Mouse (Mus musculus) lung, embryonic 15.5 days (tissue): ENCODE measurements around the gene Rhobtb1. TPM values are rescaled to one million over a fixed set of nuclear protein-coding genes. Genes with fewer than 3 reads are reported as not detected.
A peak's percentile ranks its signal among the peaks of the same experiment; 100 is the strongest.

Experiments
- ATAC-seq: fragments of 200-750 bp; cut with Nextera tagmentation; 2 replicates; pipeline ENCODE4 v1.8.0; 2017; ENCODE audit warnings: moderate number of reproducible peaks, borderline replicate concordance; ENCODE audit not compliant: low FRiP score, low TSS enrichment; ENCODE audit errors: extremely low read depth
- H3K27ac ChIP-seq: fragments of 300-500 bp; sonication (generic); 2 replicates; pipeline ENCODE4 v1.5.1; 2015; ENCODE audit warnings: moderate library complexity, mild to moderate bottlenecking, inconsistent platforms
- H3K27me3 ChIP-seq: fragments of 300-500 bp; sonication (generic); 2 replicates; pipeline ENCODE4 v1.6.1; 2015; ENCODE audit warnings: inconsistent platforms
- H3K36me3 ChIP-seq: fragments of 300-500 bp; sonication (generic); 2 replicates; pipeline ENCODE4 v1.6.1; 2015; ENCODE audit warnings: inconsistent platforms
- H3K4me1 ChIP-seq: fragments of 300-500 bp; sonication (generic); 2 replicates; pipeline ENCODE4 v1.6.1; 2015; ENCODE audit warnings: inconsistent platforms
- H3K4me2 ChIP-seq: fragments of 300-500 bp; sonication (generic); 2 replicates; pipeline ENCODE4 v1.6.1; 2015; ENCODE audit warnings: inconsistent platforms, mild to moderate bottlenecking, moderate library complexity
- H3K4me3 ChIP-seq: fragments of 300-500 bp; sonication (generic); 2 replicates; pipeline ENCODE4 v1.5.1; 2015; ENCODE audit warnings: mild to moderate bottlenecking, inconsistent platforms
- H3K9ac ChIP-seq: fragments of 300-500 bp; sonication (generic); 2 replicates; pipeline ENCODE4 v1.6.1; 2015; ENCODE audit warnings: inconsistent platforms
- H3K9me3 ChIP-seq: fragments of 300-500 bp; sonication (generic); 2 replicates; pipeline ENCODE4 v1.6.1; 2016; ENCODE audit warnings: inconsistent platforms
- WGBS: fragments of 180-500 bp; shearing (Covaris S2); methylation state at CpG from one replicate; pipeline ENCODE4 v1.1.7; 2015; 5-methylcytosine and 5-hydroxymethylcytosine counted together
- polyA plus RNA-seq: library from polyadenylated mRNA; unstranded; fragments of >200 nt; fragmentation: Nextera tagmentation; extraction: Ambion mirVana; gene quantifications from 2 replicates; pipeline ENCODE4 v1.2.1, GENCODE M21; 2015

The Rhobtb1 gene
- polyA plus RNA-seq, 1 experiment from 2014 or later, result 15.7 TPM

DNA sequence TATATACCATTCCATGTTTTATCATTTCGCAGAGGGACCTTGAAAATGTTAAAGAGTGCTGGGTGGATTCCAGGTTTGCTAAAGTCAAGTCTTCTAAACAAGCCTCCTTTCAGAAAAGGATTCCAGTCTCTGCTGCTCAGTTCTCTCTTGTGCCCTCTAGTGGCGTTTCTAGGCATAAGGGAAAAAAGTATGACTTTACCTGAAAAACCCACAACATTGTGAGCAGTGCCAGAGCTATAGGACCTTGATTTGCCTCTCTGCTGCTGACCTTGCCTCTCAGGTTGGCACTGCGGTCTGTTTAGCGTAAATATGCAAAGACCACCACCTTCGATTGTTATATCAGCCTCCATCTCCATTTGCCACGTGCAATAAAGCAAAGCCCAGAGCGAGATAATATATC, 13.9 kb downstream of the Rhobtb1 start:
- H3K27me3 ChIP-seq, result no peaks in the 10 kb centered on the region
- no peak overlapping the region for H3K27ac ChIP-seq
- no peak overlapping the region for H3K9ac ChIP-seq
- no peaks in the 10 kb centered on the region for H3K9me3 ChIP-seq
- no peak for ATAC-seq
- no peak overlapping the region for H3K4me3 ChIP-seq
- 61% methylated on average over 7 of the region's 7 CpGs for WGBS
- no peaks in the 10 kb centered on the region for H3K36me3 ChIP-seq
- H3K4me2 ChIP-seq, result no peak overlapping the region
- peaks cover 5% of the 10 kb centered on the region; the same call in 1 of the 2 replicates for H3K4me1 ChIP-seq

DNA sequence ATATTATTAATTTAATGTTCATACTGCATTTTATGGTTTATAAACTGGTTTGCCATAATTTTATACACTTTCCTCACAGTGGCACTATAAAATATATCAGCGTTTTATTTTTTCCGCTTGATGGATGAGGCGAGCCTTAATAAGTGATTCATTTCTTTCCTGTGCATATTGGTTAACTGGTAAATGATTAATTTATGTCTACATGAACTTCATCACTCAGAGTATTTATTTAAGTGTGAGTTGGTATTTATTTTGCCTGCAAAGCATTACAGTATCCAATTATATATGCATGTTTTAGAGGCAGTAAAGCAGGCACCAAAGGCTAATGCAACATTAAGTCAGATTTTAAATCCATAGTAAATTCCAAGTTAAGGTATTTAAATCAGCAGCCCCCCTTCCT, 14.6 kb downstream of the Rhobtb1 start:
- ATAC-seq, result no peak
- no peaks in the 10 kb centered on the region for H3K36me3 ChIP-seq
- 63% methylated on average over 3 of the region's 3 CpGs for WGBS
- H3K4me1 ChIP-seq, result peaks cover 5% of the 10 kb centered on the region; the same call in 1 of the 2 replicates
- H3K27ac ChIP-seq, result no peak overlapping the region
- H3K27me3 ChIP-seq, result no peaks in the 10 kb centered on the region
- no peak overlapping the region for H3K4me3 ChIP-seq
- H3K9ac ChIP-seq, result no peak overlapping the region
- no peak overlapping the region for H3K4me2 ChIP-seq
- no peaks in the 10 kb centered on the region for H3K9me3 ChIP-seq

DNA sequence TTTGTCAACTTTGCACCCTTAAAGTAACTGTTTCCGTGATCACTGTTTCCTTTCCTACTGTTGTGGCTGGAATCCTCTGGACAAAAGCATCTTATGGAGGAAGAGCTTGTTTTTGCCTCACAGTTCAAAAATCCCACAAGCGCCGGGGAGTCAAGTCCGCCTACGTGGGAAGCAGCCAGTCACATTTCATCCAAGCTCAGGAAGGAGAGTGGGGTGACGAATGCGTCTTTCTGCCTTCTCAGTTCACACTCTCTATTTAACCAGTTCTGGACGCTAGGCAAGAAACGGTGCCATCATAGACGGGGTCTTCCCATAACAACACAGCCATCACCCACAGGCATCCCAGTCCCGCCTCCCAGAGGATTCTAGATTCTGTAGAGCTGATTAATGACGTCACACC, 15.3 kb downstream of the Rhobtb1 start:
- Histone ChIP-seq H3K27ac (no peak overlapping the region), H3K9me3 (no peaks in the 10 kb centered on the region), H3K4me1 (peaks cover 5% of the 10 kb centered on the region; the same call in 1 of the 2 replicates), H3K36me3 (no peaks in the 10 kb centered on the region), H3K9ac (no peak overlapping the region), H3K4me2 (no peak overlapping the region), H3K4me3 (no peak overlapping the region), H3K27me3 (no peaks in the 10 kb centered on the region)
- 66% methylated on average over 12 of the region's 12 CpGs for WGBS
- no peak for ATAC-seq

DNA sequence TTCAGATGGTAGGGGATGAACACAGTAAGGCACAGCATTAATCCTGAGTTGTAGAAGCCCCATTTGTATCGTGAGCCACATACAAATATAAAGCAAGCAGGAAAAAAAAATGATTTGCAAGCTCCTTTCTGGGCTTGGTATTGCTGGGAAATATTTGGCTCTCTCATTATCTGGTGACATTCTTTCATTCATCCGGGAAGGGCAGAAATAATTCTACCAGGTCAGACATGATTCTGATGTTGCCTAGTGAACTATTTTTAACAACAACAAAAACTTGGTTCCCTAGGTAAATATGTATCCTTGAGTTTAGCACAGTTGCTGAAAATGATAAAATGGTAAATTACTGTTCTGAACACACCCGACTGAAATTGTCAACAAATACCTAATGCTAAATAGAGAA, 21.2 kb downstream of the Rhobtb1 start:
- no peak overlapping the region for H3K9ac ChIP-seq

DNA sequence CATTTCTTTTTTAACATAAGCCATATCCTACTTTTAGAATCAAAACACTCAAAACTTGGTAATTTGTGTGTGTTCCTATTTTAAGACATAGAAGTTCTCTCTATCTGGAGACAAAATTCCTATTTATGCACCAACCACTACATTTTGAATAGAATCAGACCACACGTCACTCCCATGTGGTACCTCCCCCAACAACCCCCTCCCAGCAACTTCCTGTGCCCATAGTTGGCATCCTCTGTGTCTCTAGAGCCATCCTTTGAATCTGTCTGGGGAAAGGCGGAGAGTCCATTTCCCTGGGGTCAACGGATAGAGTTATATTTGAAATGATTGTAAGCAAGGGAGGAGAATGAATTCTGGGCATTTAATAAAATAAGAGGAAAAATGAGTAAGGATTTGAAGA, 24.9 kb downstream of the Rhobtb1 start:
- no peaks in the 10 kb centered on the region for H3K4me1 ChIP-seq
- no peaks in the 10 kb centered on the region for H3K9me3 ChIP-seq
- no peak overlapping the region for H3K27ac ChIP-seq
- H3K4me2 ChIP-seq, result no peak overlapping the region
- no peak overlapping the region for H3K9ac ChIP-seq
- WGBS, result 74% methylated on average over 3 of the region's 3 CpGs
- no peaks in the 10 kb centered on the region for H3K27me3 ChIP-seq
- H3K4me3 ChIP-seq, result no peak overlapping the region
- ATAC-seq, result no peak
- H3K36me3 ChIP-seq, result no peaks in the 10 kb centered on the region

More for the DNA sequence above, 21.2 kb downstream of the Rhobtb1 start:
- Histone ChIP-seq H3K27ac (no peak overlapping the region), H3K4me3 (no peak overlapping the region), H3K9me3 (no peaks in the 10 kb centered on the region), H3K4me1 (no peaks in the 10 kb centered on the region), H3K36me3 (no peaks in the 10 kb centered on the region), H3K4me2 (no peak overlapping the region), H3K27me3 (no peaks in the 10 kb centered on the region)
- WGBS, result 53% methylated on average over 3 of the region's 3 CpGs
- ATAC-seq, result no peak

DNA sequence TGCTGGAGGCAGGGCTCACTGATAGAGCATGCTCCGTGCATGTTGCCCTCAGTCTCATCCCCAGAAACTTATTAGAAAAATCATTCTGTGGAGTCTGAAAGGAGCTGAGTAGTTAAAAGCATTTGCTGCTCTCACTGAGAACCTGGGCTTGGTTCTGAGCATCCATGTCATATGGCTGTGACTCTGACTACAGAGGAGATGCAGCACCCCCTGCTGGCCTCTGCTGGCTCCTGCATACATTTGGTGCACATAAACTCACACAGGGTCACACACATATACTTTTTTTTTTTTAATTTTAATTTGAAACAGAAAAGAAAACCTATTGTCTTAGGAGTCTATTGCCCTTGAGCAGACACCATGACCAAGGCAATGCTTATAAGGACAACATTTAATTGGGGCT, 28.1 kb downstream of the Rhobtb1 start:
- Histone ChIP-seq H3K9ac (no peak overlapping the region), H3K27ac (no peak overlapping the region), H3K4me1 (no peaks in the 10 kb centered on the region), H3K9me3 (no peaks in the 10 kb centered on the region), H3K4me3 (no peak overlapping the region), H3K4me2 (no peak overlapping the region), H3K27me3 (no peaks in the 10 kb centered on the region), H3K36me3 (no peaks in the 10 kb centered on the region)
- 83% methylated on average over 1 of the region's 1 CpGs for WGBS
- no peak for ATAC-seq

DNA sequence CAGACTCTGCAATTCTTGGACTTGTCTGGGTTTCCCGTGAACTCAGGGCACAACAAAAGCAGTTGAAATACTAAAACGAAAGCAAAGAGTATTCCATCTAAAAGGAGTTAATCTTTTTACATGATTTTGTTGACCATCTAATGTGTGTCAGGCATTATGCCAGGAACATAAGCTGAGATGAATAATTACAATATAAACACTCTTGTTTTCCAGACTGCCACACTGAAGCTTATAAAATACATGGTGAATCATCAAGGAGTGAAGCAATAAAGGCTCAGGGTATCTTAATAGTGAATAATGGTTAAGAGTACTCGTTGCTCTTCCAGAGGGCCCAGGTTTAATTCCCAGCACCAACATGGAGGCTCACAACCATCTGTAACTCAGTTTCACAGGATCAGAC, 29.8 kb downstream of the Rhobtb1 start:
- no peaks in the 10 kb centered on the region for H3K9me3 ChIP-seq
- no peak overlapping the region for H3K4me3 ChIP-seq
- no peaks in the 10 kb centered on the region for H3K36me3 ChIP-seq
- 47% methylated on average over 3 of the region's 3 CpGs for WGBS
- H3K4me2 ChIP-seq, result no peak overlapping the region
- H3K4me1 ChIP-seq, result peaks cover 7% of the 10 kb centered on the region
- H3K27ac ChIP-seq, result no peak overlapping the region
- ATAC-seq, result no peak
- no peaks in the 10 kb centered on the region for H3K27me3 ChIP-seq
- no peak overlapping the region for H3K9ac ChIP-seq

DNA sequence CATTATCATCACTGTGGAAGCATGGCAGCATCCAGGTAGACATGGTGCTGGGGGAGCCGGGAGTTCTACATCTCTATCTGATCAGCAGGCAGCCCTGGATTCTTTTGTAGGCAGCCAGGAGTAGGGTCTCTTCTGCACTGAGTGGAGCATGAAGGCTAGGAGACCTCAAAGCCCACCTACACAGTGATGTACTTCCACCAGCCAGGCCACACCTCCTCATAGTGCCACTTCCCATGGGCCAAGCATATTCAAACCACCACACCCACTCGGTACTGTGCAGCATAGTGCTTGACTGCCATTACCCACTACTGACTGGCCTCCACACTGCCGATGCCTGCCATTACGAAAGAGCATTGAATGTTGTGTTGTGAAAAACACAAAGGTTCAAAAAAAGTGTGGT, 33.7 kb downstream of the Rhobtb1 start:
- H3K9me3 ChIP-seq, result no peaks in the 10 kb centered on the region
- H3K4me3 ChIP-seq, result no peak overlapping the region
- H3K27ac ChIP-seq, result peak overlapping the region; percentile 86; the same call in 1 of the 2 replicates
- H3K4me1 ChIP-seq, result peaks cover 13% of the 10 kb centered on the region
- H3K36me3 ChIP-seq, result no peaks in the 10 kb centered on the region
- no peak overlapping the region for H3K4me2 ChIP-seq
- ATAC-seq, result no peak
- 94% methylated on average over 4 of the region's 4 CpGs for WGBS
- H3K27me3 ChIP-seq, result no peaks in the 10 kb centered on the region
- H3K9ac ChIP-seq, result no peak overlapping the region

DNA sequence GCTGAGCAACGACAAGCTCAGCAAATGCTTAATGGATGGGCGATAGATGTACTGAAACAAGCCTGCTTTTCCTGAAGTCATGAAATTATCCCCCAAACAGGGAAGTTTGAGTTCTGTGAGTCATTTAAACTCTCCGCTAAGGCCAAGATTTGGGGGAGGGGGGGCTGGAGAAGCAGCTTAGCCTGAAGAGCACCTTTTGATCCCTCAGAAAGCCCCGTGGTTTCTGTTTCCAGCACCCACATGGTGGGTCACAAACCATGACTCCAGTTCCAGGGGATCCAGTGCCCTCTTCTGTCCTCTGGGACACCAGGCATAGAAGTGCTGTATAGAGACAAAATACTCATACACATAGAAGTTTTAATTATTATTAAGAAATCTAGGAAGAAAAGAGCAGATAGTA, 34.2 kb downstream of the Rhobtb1 start:
- no peaks in the 10 kb centered on the region for H3K9me3 ChIP-seq
- peak overlapping the region; percentile 39 for H3K4me3 ChIP-seq
- H3K4me2 ChIP-seq, result peak overlapping the region; percentile 50
- peaks cover 13% of the 10 kb centered on the region for H3K4me1 ChIP-seq
- 0 out of 2 replicates have a peak, but pooled peaks have one; percentile 60 for ATAC-seq
- H3K27ac ChIP-seq, result peak overlapping the region; percentile 86
- no peaks in the 10 kb centered on the region for H3K36me3 ChIP-seq
- WGBS, result 58% methylated on average over 4 of the region's 4 CpGs
- no peak overlapping the region for H3K9ac ChIP-seq
- no peaks in the 10 kb centered on the region for H3K27me3 ChIP-seq

DNA sequence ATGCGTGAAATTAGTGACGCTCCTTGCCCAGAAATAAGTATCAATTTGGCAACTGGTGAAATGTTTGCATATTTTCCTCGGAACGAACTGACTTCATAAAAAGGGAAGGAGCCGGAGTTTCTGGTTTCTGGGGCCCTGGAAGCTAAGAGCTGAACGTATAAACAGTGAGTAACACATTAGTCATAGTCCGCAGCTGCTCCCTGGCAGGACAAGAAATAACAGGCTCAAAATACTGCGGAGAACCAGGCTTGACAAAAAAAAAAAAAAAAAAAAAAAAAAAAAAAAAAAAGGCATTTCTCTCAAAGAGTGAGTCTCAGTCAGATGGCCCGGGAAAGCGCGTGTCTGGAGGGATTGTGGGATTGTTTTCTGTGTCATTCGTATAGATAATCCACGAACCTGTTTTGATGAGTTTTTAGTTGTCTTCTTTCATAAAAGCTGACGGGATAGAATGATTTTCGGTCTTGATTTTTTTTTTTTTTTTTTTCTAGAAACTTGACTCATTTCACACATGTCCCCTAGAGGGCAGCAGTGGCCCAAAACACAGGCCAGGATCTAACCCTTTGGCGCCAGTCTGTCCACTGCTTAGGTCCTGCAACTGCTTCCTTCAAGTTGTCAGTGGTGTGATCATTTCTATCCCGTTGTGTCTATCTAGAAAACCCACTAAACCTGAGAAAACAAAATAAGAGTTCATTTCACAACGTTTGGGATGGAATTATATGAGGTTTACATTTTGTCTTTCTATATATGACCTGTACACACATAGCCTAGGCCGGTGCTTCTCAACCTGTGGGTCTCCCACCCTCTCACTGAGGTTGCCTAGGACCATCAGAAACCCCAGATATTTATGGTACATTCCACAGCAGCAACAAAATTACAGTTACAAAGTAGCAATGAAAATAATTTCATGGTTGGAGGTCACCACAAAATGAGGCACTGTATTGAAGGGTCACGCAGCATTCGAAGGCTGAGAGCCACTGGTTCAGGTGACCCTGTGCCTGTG, 35.0 kb downstream of the Rhobtb1 start:
- Histone ChIP-seq H3K27me3 (no peaks in the 10 kb centered on the region), H3K4me2 (peak overlapping the region; percentile 50), H3K4me1 (peaks cover 13% of the 10 kb centered on the region), H3K4me3 (peak overlapping the region; percentile 39), H3K9me3 (no peaks in the 10 kb centered on the region), H3K36me3 (no peaks in the 10 kb centered on the region), H3K9ac (no peak overlapping the region), H3K27ac (peak overlapping the region; percentile 86; the same call in 1 of the 2 replicates)
- WGBS, result 14% methylated on average over 21 of the region's 21 CpGs
- ATAC-seq, result peak; percentile 74; the same call in 1 of the 2 replicates

DNA sequence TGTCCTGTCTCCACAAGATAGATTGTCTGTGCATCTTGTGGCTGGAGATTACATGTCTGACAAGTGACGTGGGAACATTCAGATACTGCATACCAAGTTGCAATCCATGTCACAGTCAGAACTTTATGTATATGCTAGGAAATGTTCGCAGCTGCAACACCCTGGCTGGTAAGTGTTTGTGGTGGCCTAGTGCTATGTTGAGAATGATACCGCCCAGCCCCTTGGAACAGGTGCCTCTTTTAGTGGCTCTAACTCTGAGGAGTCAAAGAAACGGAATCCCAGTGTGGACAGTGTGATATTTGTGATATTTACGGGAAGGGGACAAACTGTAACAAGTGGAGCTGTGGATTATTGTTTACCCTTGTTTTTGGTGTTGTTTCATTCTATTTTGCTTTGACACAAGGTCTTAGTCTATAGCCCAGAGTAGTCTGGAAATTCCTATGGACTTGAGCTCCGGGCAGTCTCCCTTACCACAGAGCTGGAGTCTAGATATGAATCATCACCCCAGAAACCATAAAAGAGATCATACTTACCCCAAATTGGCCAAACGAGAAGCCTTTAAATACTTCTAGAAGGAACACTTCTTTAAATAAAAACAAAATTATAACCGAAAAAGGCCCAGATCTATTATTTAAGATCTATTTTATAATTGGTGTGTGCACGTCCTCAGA, 36.7 kb downstream of the Rhobtb1 start:
- Histone ChIP-seq H3K27ac (no peak overlapping the region), H3K4me2 (no peak overlapping the region), H3K9ac (no peak overlapping the region), H3K27me3 (no peaks in the 10 kb centered on the region), H3K36me3 (no peaks in the 10 kb centered on the region), H3K4me1 (peaks cover 13% of the 10 kb centered on the region), H3K4me3 (no peak overlapping the region), H3K9me3 (no peaks in the 10 kb centered on the region)
- ATAC-seq, result no peak
- 73% methylated on average over 9 of the region's 9 CpGs for WGBS
